Mouse (Mus musculus) c-Kit-positive CD71-positive TER-119-positive erythroid progenitor cells, embryonic 14.5 days (primary cell): ENCODE measurements around the gene Hephl1.

Experiments used
- DNase-seq: peaks from one replicate; pipeline ENCODE4 v3.0.0-alpha.2; 2013; ENCODE audit warnings: low spot score

The Hephl1 gene

GRCm38 (mm10) chr9:15017791-15018755 is 93.8 kb downstream of the Hephl1 start:
- no peak for DNase-seq

GRCm38 (mm10) chr9:15015223-15015956 is 96.5 kb downstream of the Hephl1 start:
- DNase-seq, result peak; percentile 77

DNA sequence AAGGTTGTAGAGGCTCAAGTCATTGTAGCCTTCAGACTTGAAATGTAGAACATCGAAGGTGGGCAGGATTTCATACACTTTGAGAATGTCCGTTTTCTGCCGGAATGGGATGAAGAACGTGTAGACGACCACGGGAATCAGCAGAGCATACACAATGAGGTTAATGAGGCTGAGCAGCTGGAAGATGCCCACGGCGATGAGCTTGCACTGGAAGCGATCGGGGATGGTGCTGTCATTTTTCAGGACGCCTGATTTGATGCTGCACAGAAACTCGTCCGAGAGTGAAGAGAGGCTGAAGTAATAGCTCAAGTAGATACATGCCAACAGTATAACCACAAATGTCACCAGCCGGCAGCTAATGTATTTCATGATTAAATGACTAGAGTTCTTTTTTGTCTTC is 104.3 kb downstream of the Hephl1 start:
- no peak for DNase-seq

DNA sequence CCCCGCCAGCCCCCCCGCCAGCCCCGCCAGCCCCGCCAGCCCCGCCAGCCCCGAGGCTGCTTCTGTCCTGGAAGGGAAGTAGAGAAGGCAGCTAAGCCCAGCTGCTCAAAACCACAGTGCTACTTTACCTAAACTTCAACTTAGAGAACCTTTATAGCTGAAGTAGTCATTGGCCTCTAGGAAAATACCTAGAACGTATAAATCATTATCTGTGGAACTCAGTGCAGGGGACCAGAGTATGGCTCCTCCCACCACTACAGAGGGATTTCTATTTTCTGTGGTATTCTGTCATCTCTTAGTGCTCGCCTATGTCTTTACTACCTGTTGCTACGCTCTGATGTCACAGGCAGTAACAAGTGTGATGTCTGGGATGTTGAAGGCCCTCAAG is 107.6 kb downstream of the Hephl1 start:
- no peak for DNase-seq

DNA sequence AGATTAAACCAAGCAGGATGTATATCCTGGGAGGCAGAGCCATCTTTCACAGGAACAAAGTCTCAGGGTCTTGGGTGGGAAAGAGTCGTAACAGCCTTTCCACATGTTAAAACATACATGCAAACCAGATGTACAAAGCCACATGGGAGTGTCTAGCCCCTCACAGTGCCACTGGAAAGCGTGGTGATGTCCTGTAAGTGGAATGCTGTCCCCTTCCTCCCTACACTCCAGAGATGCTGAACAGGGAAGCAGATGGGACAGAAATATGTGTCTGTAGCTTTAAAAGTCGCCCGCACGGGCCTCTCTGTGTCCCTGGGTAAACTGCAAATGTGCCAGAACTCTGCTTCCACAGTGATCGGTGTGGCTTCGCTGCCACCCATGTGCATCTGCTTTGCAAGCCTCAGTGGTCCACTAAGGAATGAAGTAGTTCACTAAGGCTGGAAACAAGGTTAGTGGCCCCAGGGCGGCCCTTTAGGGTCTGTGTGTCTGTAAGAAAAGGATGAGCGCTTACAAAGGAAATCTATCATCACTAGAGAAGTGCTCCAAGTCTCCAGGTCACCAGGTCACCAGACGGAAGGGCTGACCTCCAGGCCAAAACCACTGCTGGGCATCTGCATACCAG is 108.1 kb downstream of the Hephl1 start:
- DNase-seq, result no peak

- DNase-seq, result no peak
These were observed 108.8 kb downstream of the Hephl1 start for GRCm38 (mm10) chr9:15002995-15003613.
